Mouse (Mus musculus) MEL (cell line): ENCODE measurements around the gene Osm. TPM values are rescaled to one million over a fixed set of nuclear protein-coding genes. Genes with fewer than 3 reads are reported as not detected.
A peak's percentile ranks its signal among the peaks of the same experiment; 100 is the strongest.

Source experiments
- DNase-seq: peaks from one replicate; pipeline ENCODE4 v3.0.0; 2011; ENCODE audit warnings: low read depth, low spot score
- H3K27ac ChIP-seq: 2 replicates; pipeline ENCODE4 v1.5.1; 2012; ENCODE audit warnings: low read depth, mild to moderate bottlenecking, control low read depth, low read length, moderate library complexity; ENCODE audit not compliant: control insufficient read depth
- H3K27me3 ChIP-seq, 2 experiments: fragments of 150-350 bp in 1 of 2; sonication (generic) in 1 of 2; 2 replicates each; pipeline ENCODE4 v1.6.1; 2012; ENCODE audit warnings: low read length in 2 of 2, mild to moderate bottlenecking in 2 of 2, improper control_type of control experiment in 1 of 2, moderate library complexity in 1 of 2; ENCODE audit not compliant: insufficient read depth in 2 of 2, control insufficient read depth in 1 of 2
- H3K36me3 ChIP-seq, 2 experiments: 2 replicates each; pipeline ENCODE4 v1.6.1; 2012 to 2014; ENCODE audit warnings: low read length in 2 of 2, improper control_type of control experiment in 1 of 2, inconsistent platforms in 1 of 2, mild to moderate bottlenecking in 1 of 2; ENCODE audit not compliant: insufficient read depth in 2 of 2, control insufficient read depth in 1 of 2
- H3K4me1 ChIP-seq, 2 experiments: fragments of 150-350 bp in 1 of 2; sonication (generic) in 1 of 2; 2 replicates each; pipeline ENCODE4 v1.6.1; 2012; ENCODE audit warnings: low read length in 2 of 2, improper control_type of control experiment in 1 of 2, mild to moderate bottlenecking in 1 of 2; ENCODE audit not compliant: insufficient read depth in 2 of 2, control insufficient read depth in 1 of 2
- H3K4me3 ChIP-seq, 2 experiments: fragments of 150-350 bp in 1 of 2; sonication (generic) in 1 of 2; 2 replicates each; pipeline ENCODE4 v1.5.1; 2012; ENCODE audit warnings: low read depth in 2 of 2, low read length in 2 of 2, mild to moderate bottlenecking in 2 of 2, moderate library complexity in 2 of 2, control low read depth in 1 of 2, improper control_type of control experiment in 1 of 2; ENCODE audit not compliant: control insufficient read depth in 1 of 2, insufficient read depth in 1 of 2
- H3K79me2 ChIP-seq: 2 replicates; pipeline ENCODE4 v1.6.1; 2012; ENCODE audit warnings: mild to moderate bottlenecking, low read length, moderate library complexity; ENCODE audit not compliant: control insufficient read depth, poor library complexity, insufficient read depth
- H3K9ac ChIP-seq: 2 replicates; pipeline ENCODE4 v1.6.1; 2012; ENCODE audit warnings: low read depth, mild to moderate bottlenecking, control low read depth, low read length, moderate library complexity; ENCODE audit not compliant: control insufficient read depth, poor library complexity, severe bottlenecking
- H3K9me3 ChIP-seq: fragments of 150-350 bp; sonication (generic); replicated peaks from 2 replicates; pipeline ENCODE4 v1.6.1; 2012; ENCODE audit warnings: mild to moderate bottlenecking, low read length, improper control_type of control experiment, moderate library complexity; ENCODE audit not compliant: insufficient read depth
- BHLHE40 ChIP-seq: IDR thresholded peaks from 2 replicates; pipeline ENCODE4 v1.6.1; 2012; ENCODE audit warnings: low read depth, mild to moderate bottlenecking, inconsistent platforms, low read length, improper control_type of control experiment, borderline replicate concordance
- CHD1 ChIP-seq: IDR thresholded peaks from 2 replicates; pipeline ENCODE4 v1.6.1; 2012; ENCODE audit warnings: low read depth, mild to moderate bottlenecking, inconsistent platforms, low read length, improper control_type of control experiment
- CTCF ChIP-seq, 3 experiments: IDR thresholded peaks in 2 of 3; conservative IDR thresholded peaks in 1 of 3; 2 replicates each; pipeline ENCODE4 v1.5.1; 2011 to 2012; ENCODE audit warnings: low read length in 3 of 3, low read depth in 2 of 3, mild to moderate bottlenecking in 2 of 3, improper control_type of control experiment in 1 of 3, inconsistent platforms in 1 of 3, mixed read lengths in 1 of 3, moderate library complexity in 1 of 3; ENCODE audit not compliant: control insufficient read depth in 1 of 3, insufficient read depth in 1 of 3, poor library complexity in 1 of 3, severe bottlenecking in 1 of 3
- GABPA ChIP-seq: IDR thresholded peaks from 2 replicates; pipeline ENCODE4 v1.6.1; 2012; ENCODE audit warnings: low read depth, mild to moderate bottlenecking, inconsistent platforms, low read length, improper control_type of control experiment, moderate library complexity
- GATA1 ChIP-seq: IDR thresholded peaks from 2 replicates; pipeline ENCODE4 v1.6.1; 2011; ENCODE audit warnings: low read depth, low read length, improper control_type of control experiment
- JUND ChIP-seq: IDR thresholded peaks from 2 replicates; pipeline ENCODE4 v1.6.1; 2011; ENCODE audit warnings: low read depth, mild to moderate bottlenecking, improper control_type of control experiment, low read length
- MAX ChIP-seq: IDR thresholded peaks from 2 replicates; pipeline ENCODE4 v1.6.1; 2011; ENCODE audit warnings: low read length, improper control_type of control experiment
- MXI1 ChIP-seq: IDR thresholded peaks from 2 replicates; pipeline ENCODE4 v1.6.1; 2011; ENCODE audit warnings: mild to moderate bottlenecking, low read depth, low read length, improper control_type of control experiment
- MYC ChIP-seq: IDR thresholded peaks from 2 replicates; pipeline ENCODE4 v1.6.1; 2011; ENCODE audit warnings: low read depth, mild to moderate bottlenecking, low read length, improper control_type of control experiment, moderate library complexity
- NELFE ChIP-seq: IDR thresholded peaks from 2 replicates; pipeline ENCODE4 v1.6.1; 2011; ENCODE audit warnings: low read depth, low read length, improper control_type of control experiment
- POLR2AphosphoS2 ChIP-seq: IDR thresholded peaks from 2 replicates; pipeline ENCODE4 v1.6.1; 2011; ENCODE audit warnings: low read length, improper control_type of control experiment
- RAD21 ChIP-seq: IDR thresholded peaks from 2 replicates; pipeline ENCODE4 v1.6.1; 2011; ENCODE audit warnings: mild to moderate bottlenecking, low read depth, low read length, improper control_type of control experiment
- TAL1 ChIP-seq: IDR thresholded peaks from 2 replicates; pipeline ENCODE4 v1.6.1; 2012; ENCODE audit warnings: mild to moderate bottlenecking, inconsistent platforms, low read length, moderate library complexity, mixed read lengths
- TCF12 ChIP-seq: IDR thresholded peaks from 2 replicates; pipeline ENCODE4 v1.6.1; 2014; ENCODE audit warnings: low read depth, mild to moderate bottlenecking, inconsistent platforms, low read length, improper control_type of control experiment, moderate library complexity
- UBTF ChIP-seq: IDR thresholded peaks from 2 replicates; pipeline ENCODE4 v1.6.1; 2012; ENCODE audit warnings: low read depth, mild to moderate bottlenecking, inconsistent platforms, low read length, improper control_type of control experiment, moderate library complexity, borderline replicate concordance; ENCODE audit not compliant: insufficient read depth
- USF1 ChIP-seq: IDR thresholded peaks from 2 replicates; pipeline ENCODE4 v1.6.1; 2014; ENCODE audit warnings: low read depth, mild to moderate bottlenecking, inconsistent platforms, low read length, improper control_type of control experiment, moderate library complexity
- ZC3H11A ChIP-seq: IDR thresholded peaks from 2 replicates; pipeline ENCODE4 v1.6.1; 2012; ENCODE audit warnings: low read depth, mild to moderate bottlenecking, inconsistent platforms, low read length, improper control_type of control experiment
- ZMIZ1 ChIP-seq: IDR thresholded peaks from 2 replicates; pipeline ENCODE4 v1.6.1; 2012; ENCODE audit warnings: low read depth, mild to moderate bottlenecking, inconsistent platforms, low read length, improper control_type of control experiment, moderate library complexity
- polyA plus RNA-seq, 2 experiments: library from polyadenylated mRNA; stranded (reverse) in 1 of 2; unstranded in 1 of 2; fragments of >175 nt in 1 of 2; fragments of >200 nt in 1 of 2; gene quantifications; 2 replicates each; pipeline versions ENCODE4 v1.2.1 to v1.2.4; 2012; ENCODE audit warnings: low replicate concordance in 2 of 2, low read depth in 1 of 2; ENCODE audit not compliant: insufficient read length in 2 of 2, insufficient read depth in 1 of 2, missing spikeins in 1 of 2
- total RNA-seq: library from RNA; depleted of rRNA; stranded (reverse); fragments of 300-350 nt; gene quantifications from 2 replicates; pipeline ENCODE4 v1.2.3, GENCODE M21; 2012

The Osm gene
- total and polyA plus RNA-seq, 3 experiments, result 10.6 to 15.4 TPM; not detected in 1

- Histone ChIP-seq H3K79me2 (no peaks in the 10 kb centered on the region), H3K36me3 (peaks cover 0 to 17% of the 10 kb centered on the region in 2 experiments; a peak in 2 of 4 replicates)
- TF ChIP-seq NELFE (no peak), CTCF (IDR thresholded peaks at IDR 0.05 in 2 of 3, conservative IDR thresholded peaks at IDR 0.05 in 1 of 3; ENCODE audit: control insufficient read depth in 1 of 3, insufficient read depth in 1 of 3, low read depth in 2 of 3, low read length in 3 of 3, poor library complexity in 1 of 3, severe bottlenecking in 1 of 3) (no peak), MYC (no peak), TCF12 (no peak), TAL1 (peak; percentile 23; the same call in 1 of the 2 replicates)
- TF ChIP-seq, all 39 proteins: peak for 1
- Histone ChIP-seq H3K27me3 (no peaks in the 10 kb centered on the region), H3K9ac (no peak overlapping the region), H3K4me1 (peaks cover 4 to 24% of the 10 kb centered on the region in 2 experiments; a peak in 3 of 4 replicates), H3K27ac (no peak overlapping the region), H3K4me3 (no peak overlapping the region), H3K9me3 (no peaks in the 10 kb centered on the region)
- no peak for DNase-seq
Observed at GRCm38 (mm10) chr11:4226569-4227325, 9.5 kb upstream of the Osm start.

- Histone ChIP-seq H3K36me3 (peaks cover 0 to 10% of the 10 kb centered on the region in 2 experiments; a peak in 2 of 4 replicates), H3K9me3 (no peaks in the 10 kb centered on the region), H3K4me1 (peaks cover 2 to 17% of the 10 kb centered on the region in 2 experiments; a peak in 2 of 4 replicates), H3K9ac (no peak overlapping the region), H3K79me2 (no peaks in the 10 kb centered on the region), H3K27ac (no peak overlapping the region), H3K27me3 (no peaks in the 10 kb centered on the region), H3K4me3 (no peak overlapping the region)
- DNase-seq, result no peak
- TF ChIP-seq USF1 (no peak), GABPA (no peak), ZMIZ1 (no peak), ZC3H11A (no peak), TAL1 (no peak), MAX (no peak), NELFE (no peak), POLR2AphosphoS2 (no peak), RAD21 (no peak), UBTF (no peak)
Observed at GRCm38 (mm10) chr11:4228463-4228862, 7.8 kb upstream of the Osm start.

DNA sequence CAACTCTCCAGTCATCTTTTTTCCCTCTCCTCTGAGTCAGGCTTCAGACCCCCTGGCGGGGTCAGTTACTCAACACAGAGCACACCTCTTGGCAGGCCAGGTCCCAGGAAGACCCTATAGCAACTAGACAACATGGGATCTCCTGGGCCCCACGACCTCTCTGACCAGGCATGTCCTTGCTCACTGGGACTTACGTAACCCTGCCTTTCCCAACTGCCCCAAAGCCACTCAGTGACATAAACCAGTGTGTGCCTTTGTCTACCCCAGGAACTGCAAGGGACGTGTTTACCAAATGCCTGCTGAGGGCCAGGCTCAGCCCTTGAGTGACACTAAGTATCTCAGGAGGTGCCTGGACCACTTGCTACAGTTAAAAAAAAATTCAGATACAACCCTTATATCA lies 6.4 kb upstream of the Osm start:
- Histone ChIP-seq H3K9me3 (no peaks in the 10 kb centered on the region), H3K4me3 (no peak overlapping the region), H3K9ac (no peak overlapping the region), H3K27me3 (no peaks in the 10 kb centered on the region), H3K27ac (no peak overlapping the region), H3K4me1 (peaks cover 0 to 15% of the 10 kb centered on the region in 2 experiments; a peak in 2 of 4 replicates), H3K79me2 (no peaks in the 10 kb centered on the region), H3K36me3 (peaks cover 0 to 5% of the 10 kb centered on the region in 2 experiments; a peak in 1 of 4 replicates)
- TF ChIP-seq TAL1 (no peak), CTCF (IDR thresholded peaks at IDR 0.05 in 2 of 3, conservative IDR thresholded peaks at IDR 0.05 in 1 of 3; ENCODE audit: control insufficient read depth in 1 of 3, insufficient read depth in 1 of 3, low read depth in 2 of 3, low read length in 3 of 3, poor library complexity in 1 of 3, severe bottlenecking in 1 of 3) (no peak), NELFE (no peak), JUND (no peak), MXI1 (no peak), MYC (no peak), GATA1 (no peak), BHLHE40 (no peak), CHD1 (no peak)
- DNase-seq, result no peak
